Mouse (Mus musculus): Measurements from ENCODE around the gene Rnf186.

- TF ChIP-seq POLR2A (IDR thresholded peaks at IDR 0.05; ENCODE audit: low read depth, low read length) (no peak), CTCF (IDR thresholded peaks at IDR 0.05; ENCODE audit: extremely low read depth, insufficient read length, insufficient replicate concordance, low read depth, low read length) (no peak)
These were observed 34.1 kb downstream of the Rnf186 start for GRCm38 (mm10) chr4:139001026-139001425.

Measured in small intestine, adult 2 months (tissue).